Mouse (Mus musculus): ENCODE data around the gene Slc10a6.

Gene Slc10a6

GRCm38 (mm10) chr5:103629111-103629764, at the start of gene Slc10a6:
Slc10a6 (minus strand) TSS chr5:103629403.
- no peak for DNase-seq (ENCODE audit: low spot score)

- DNase-seq (ENCODE audit: low spot score), result no peak
Observed at GRCm38 (mm10) chr5:103678974-103679373, 49.8 kb upstream of the Slc10a6 start.

- no peak for DNase-seq (ENCODE audit: low spot score)
Observed at GRCm38 (mm10) chr5:103677894-103678293, 48.7 kb upstream of the Slc10a6 start.

GRCm38 (mm10) chr5:103676289-103676881, 47.2 kb upstream of the Slc10a6 start:
- DNase-seq (ENCODE audit: low spot score), result no peak

GRCm38 (mm10) chr5:103674482-103674881, 45.3 kb upstream of the Slc10a6 start:
- DNase-seq (ENCODE audit: low spot score), result no peak

GRCm38 (mm10) chr5:103673611-103674010, 44.4 kb upstream of the Slc10a6 start:
- DNase-seq (ENCODE audit: low spot score), result no peak

- no peak for DNase-seq (ENCODE audit: low spot score)
Observed at GRCm38 (mm10) chr5:103671858-103672257, 42.7 kb upstream of the Slc10a6 start.

- no peak for DNase-seq (ENCODE audit: low spot score)
Observed at GRCm38 (mm10) chr5:103665876-103666275, 36.7 kb upstream of the Slc10a6 start.

- no peak for DNase-seq (ENCODE audit: low spot score)
Observed at GRCm38 (mm10) chr5:103664932-103665331, 35.7 kb upstream of the Slc10a6 start.

GRCm38 (mm10) chr5:103659571-103659970, 30.4 kb upstream of the Slc10a6 start:
- peak; percentile 88 for DNase-seq (ENCODE audit: low spot score)

- peak; percentile 47 for DNase-seq (ENCODE audit: low spot score)
Observed at GRCm38 (mm10) chr5:103658921-103659320, 29.7 kb upstream of the Slc10a6 start.

- DNase-seq (ENCODE audit: low spot score), result peak; percentile 86
Observed at GRCm38 (mm10) chr5:103655346-103656118, 26.3 kb upstream of the Slc10a6 start, which contains the start of gene 1700016H13Rik. 1700016H13Rik (minus strand) TSS chr5:103656010.

GRCm38 (mm10) chr5:103654780-103655179, 25.6 kb upstream of the Slc10a6 start:
- no peak for DNase-seq (ENCODE audit: low spot score)

- DNase-seq (ENCODE audit: low spot score), result peak; percentile 74
Observed at GRCm38 (mm10) chr5:103654225-103654624, 25.0 kb upstream of the Slc10a6 start.

GRCm38 (mm10) chr5:103647320-103647719, 18.1 kb upstream of the Slc10a6 start:
- no peak for DNase-seq (ENCODE audit: low spot score)

- DNase-seq (ENCODE audit: low spot score), result no peak
Observed at GRCm38 (mm10) chr5:103644167-103644566, 15.0 kb upstream of the Slc10a6 start.

GRCm38 (mm10) chr5:103637162-103637561, 8.0 kb upstream of the Slc10a6 start:
- DNase-seq (ENCODE audit: low spot score), result no peak

- DNase-seq (ENCODE audit: low spot score), result no peak
Observed at GRCm38 (mm10) chr5:103629854-103630580, 814 bp upstream of the Slc10a6 start.

GRCm38 (mm10) chr5:103628499-103628898, 704 bp downstream of the Slc10a6 start:
- no peak for DNase-seq (ENCODE audit: low spot score)

- no peak for DNase-seq (ENCODE audit: low spot score)
Observed at GRCm38 (mm10) chr5:103624831-103625230, 4.4 kb downstream of the Slc10a6 start.

- DNase-seq (ENCODE audit: low spot score), result no peak
Observed at GRCm38 (mm10) chr5:103622321-103622720, 6.9 kb downstream of the Slc10a6 start.

GRCm38 (mm10) chr5:103620301-103620973, 8.8 kb downstream of the Slc10a6 start:
- no peak for DNase-seq (ENCODE audit: low spot score)

Measured in retina, embryonic 14.5 days (tissue).